Mouse (Mus musculus): ENCODE measurements around the gene Klf12.

The Klf12 gene

DNA sequence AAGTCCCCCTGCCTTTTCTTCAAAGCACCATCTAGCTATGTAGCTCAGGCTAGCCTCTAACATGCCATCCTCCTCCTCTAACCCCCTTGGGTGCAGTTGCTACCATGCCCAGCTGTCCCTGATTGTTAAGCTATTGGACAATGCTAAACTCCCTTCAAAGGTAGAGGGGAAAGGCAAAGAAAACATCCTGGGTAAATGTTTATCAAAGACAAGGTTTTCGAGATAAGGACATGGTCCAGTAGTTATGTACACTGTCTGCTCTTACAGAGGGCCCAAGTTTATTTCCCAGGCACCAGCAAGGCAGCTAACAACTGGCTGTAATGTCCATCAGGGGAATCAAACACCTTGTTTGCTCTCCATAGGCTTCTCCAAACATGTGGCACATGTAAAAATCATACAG lies 53.1 kb downstream of the Klf12 start:
- DNase-seq = no peak

DNA sequence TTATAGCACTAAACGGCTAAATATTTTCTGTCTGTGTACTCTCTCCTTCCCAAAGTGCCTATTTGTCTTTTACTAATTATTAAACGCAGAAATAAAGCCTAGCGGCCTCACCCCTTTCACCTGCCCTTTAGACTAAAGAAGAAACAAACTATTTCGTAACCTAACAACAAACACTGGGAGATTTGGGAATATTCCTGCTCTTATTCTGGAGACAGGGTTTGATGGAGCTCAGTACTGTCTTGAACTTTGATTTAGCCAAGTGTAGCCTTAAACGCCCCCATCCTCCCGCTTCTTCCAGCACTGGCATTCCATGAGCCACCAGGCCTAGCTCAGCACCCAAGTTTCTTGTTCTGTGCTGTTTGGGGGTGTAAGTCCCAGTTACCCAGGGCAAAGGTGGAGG lies 56.4 kb downstream of the Klf12 start:
- DNase-seq = peak; percentile 84

DNA sequence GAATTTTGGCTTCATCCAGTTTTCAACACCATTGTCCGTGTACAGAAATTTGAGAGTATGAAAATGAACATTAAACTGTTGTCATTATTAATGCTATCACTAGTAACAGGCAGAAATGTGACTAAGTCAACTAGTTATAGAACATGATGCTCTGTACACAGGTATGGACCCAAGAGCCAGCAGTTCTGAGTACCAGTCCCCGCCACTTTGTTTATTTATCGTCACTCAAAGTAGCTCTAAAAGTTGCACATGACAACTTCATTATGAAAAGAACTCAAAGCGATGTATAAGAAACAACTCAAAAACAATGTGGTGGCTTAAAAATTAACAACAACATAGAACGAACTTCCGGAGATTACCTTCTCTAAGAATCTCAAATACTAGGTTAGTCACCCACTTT lies 56.8 kb downstream of the Klf12 start:
- no peak for DNase-seq

DNA sequence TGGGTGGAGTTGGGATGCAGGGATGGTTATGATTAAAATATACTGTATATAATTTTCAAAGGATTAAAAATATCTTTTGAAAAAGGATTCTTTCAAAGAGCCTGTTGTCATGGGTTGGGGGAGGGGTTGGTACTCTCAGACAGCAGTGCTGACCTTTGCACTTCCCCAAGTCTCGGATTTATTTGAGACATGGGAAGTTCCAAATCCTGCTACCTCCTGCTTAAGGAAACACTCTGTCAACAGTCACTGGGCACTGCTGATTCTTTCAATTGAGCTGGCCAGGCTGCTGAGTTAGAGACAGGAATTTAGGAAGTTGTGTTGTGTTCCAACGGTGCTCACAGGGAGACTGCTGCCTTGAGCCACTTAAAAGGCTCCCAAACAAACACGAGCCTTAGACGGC lies 60.3 kb downstream of the Klf12 start:
- DNase-seq = peak; percentile 81

DNA sequence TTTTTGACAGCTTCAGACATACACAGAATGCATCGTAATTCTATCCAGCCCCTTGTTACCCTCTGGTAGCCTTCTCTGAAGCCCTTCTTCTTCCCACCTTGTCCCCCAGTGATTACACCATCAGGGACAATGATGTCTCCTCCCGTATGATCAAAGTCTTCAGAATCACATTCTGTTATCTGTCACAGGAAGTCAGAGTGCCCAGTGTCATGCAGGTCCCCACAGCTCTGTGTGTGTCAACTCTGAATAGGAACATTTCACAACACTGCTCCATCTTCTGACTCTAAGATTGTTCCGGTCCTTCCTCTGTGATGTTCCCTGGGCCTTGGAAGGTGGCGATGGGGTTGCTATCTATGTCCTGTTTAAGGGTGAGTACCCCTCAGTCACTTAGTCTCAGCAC lies 62.2 kb downstream of the Klf12 start:
- DNase-seq = no peak

DNA sequence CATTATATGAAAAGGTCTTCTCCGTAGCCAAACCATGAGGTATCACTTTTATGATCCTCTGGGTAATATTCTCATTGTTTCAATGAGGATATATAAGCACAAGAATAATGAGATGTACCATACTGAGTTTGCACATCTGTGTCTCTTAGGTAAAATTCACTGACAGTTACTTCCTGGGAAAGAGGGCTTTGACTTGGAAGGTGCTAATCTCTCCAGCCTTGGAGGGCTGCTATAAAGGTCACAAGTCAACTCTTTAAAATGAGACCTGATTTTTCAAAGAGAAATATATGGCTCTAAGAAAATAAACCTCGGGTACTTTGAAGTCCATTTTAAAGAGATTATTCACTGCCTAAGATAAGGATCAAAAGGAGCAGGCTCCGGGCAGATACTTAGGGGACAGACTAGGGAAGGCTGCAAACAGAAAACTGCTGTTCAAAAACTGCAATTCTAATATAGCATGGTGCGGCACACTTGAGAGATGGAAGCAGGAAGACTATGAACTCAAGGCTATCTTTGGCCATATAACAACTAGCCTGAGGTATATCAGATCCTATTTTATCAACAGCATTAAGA lies 69.2 kb downstream of the Klf12 start:
- no peak for DNase-seq

DNA sequence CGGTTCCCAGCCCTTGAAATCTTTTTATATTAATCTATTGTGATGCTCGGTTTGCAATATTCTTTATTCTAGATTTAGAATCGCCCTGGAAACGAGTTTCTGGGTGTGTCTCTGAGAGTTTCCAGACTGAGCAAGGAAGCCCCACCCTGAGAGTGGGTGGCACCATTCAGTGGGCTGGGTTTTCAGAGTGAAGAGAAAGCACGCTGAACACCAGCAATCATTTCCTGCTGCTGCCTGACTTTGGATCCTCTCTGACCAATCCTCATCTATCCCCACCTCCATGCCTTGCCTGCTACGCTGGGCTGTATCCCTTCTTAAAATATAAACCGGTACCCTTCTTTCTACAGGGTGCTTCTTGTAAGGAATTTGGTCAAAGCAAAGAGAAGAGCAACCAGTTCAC lies 71.4 kb downstream of the Klf12 start:
- DNase-seq = peak; percentile 40

DNA sequence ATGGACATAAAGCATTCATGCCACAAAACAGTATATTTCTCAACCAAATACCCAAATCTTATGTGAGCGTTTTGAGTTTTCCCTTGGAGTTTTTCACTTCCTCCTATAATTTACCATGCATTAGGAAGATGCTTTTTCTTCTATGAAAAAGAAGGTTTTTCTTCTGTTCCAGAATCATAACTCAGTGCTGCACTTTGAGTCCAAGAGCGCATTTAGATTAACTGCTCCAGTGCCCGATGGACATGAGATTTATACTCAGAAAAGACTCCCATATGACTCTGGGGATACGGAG lies 72.7 kb downstream of the Klf12 start:
- DNase-seq = no peak

DNA sequence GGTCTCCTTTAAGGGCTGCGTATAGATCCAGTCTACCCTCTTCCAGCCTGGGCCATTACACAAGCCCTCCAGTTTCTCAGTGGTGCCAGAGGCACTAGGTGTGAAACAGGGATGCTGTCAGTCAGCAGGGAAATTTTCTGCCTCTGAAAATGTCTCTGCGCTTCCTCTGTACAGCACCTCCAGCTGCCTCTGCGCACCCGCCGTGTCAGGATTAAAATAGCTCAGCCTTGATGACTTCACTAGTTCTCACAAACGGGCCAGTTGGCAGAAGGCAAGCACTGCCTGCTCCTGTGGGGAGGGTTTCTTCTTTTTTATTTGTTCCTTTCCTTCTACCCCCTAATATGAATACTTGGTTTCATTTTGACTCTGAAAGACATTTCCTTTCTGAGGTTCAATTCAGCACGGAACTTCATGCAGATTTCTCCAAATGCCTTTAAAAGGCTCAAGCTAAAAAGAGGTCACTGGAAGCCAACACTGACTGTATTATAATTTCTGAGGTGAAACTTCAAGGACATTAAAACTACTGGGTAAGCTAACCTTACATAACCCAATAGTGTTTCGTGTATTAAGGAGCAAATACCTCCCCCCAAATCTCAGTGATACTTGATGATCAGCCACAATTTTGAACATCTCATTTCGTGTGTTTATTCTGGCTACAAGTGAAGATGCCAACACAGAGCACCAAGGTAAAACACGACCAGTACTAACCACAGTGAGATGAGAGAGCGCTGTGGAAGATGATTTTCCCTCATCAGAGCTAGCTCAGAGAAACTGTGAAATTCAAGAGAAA lies 73.2 kb downstream of the Klf12 start:
- DNase-seq = peak; percentile 69

DNA sequence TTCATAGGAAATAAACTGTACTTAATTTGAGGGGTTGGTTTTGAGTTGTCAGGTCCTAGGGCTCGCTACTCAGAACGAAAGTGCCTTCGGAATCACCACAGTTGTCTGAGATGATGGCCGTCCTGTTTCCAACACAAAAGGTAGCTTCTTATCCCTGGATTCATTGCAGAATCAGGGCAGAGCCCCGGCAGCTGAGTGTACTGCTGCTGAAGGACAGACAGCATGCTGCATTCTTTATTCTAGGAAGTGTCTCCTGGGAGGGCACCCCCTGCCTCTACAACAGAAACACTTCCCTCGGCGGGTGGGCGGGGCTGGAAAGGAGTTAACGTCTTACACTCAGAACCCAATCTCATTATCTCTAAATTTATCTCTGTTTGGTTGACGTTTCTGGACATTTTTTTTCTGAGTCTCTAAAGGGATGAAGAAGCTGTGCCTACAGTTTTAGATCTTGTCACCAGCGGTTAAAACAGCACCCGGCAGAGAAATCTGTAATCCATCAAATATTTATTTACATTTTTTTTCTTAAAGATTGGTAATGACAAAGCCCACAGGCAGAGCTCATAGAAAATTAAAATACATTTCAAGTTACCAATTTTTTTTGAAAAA lies 74.6 kb downstream of the Klf12 start:
- no peak for DNase-seq

DNA sequence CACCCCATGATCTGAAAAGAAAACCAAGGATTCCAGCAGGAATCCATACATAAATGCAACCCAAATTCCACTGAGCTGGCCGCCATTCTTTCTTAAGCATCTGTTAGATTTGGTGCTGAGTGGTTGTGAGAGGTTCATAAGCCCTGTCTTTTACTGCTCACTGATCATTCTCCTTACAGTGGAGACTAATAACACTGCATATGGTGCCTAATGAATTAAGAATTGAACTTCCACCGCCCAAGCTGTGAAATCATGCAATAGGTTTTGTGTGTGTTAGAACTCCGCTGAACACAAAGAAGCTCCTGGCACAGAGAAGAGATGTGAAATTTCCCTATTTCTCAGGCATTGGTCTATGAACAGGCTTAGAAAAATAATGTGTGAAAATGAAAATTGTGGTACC lies 77.4 kb downstream of the Klf12 start:
- no peak for DNase-seq

DNA sequence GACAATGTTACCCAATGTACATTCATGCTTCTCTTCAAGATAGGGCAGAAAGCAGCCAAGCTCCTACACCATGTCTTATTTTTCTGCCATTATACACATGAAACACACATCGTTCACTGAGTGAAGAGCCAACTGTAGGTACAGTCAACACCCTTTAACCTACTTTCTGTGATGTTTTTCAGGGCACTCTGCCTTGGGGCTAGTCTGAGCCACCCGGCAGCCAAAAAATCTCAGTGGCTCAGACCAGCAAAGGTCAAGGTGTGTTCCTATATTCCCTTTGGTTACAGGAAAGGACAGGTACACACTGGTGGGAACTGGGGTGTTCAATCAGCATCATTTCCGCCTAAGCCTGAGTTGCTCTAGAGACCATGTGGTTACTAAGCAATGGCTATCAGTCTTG lies 78.3 kb downstream of the Klf12 start:
- DNase-seq = no peak

DNA sequence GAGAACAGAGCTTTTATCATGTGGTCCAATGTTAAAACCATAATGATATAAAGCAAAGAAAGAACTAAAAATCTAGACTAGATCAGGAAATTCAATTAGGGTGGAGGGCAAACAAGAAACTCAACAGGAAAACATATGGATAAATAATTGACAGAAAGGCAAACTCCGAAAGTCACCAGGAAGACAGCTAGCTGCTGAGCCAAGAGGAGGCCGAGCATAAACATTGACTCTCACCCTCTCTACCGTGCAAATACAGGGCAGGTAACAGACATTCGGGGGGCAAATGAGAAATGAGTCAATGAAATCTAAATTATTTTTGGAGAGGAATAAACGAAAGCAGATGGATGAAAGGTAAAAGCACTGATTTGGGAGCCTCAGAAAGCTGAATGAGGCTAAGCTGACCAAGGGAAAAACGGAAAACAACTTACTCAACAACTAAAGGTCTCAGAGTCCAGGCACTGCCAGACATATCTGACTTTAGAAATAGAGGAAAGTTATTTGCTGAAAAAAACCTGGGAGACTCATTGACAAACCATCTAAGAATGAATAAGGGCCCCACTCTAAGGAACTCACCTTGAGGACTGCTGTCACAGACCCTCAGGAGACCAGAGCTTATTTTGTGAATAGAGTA lies 84.3 kb downstream of the Klf12 start:
- DNase-seq = peak; percentile 43

DNA sequence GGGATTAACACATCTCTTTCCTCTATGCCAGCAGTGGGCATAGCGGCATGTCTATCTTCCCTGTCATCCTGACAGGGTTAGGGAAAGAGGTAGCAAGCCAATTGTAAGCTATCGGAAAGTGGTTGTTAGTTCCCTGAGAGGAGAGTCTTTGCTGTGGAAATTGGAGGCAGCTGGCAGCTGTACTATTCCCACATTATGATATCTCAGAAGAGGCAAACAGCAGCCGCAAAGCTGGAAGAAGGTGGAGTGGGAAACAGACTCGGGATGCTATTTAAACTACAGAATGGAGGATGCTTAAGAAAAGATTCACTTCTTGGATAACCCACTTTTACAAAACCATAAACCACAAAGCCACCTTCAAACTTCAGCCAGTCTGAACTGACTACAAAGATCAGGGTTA lies 85.8 kb downstream of the Klf12 start:
- DNase-seq = no peak

DNA sequence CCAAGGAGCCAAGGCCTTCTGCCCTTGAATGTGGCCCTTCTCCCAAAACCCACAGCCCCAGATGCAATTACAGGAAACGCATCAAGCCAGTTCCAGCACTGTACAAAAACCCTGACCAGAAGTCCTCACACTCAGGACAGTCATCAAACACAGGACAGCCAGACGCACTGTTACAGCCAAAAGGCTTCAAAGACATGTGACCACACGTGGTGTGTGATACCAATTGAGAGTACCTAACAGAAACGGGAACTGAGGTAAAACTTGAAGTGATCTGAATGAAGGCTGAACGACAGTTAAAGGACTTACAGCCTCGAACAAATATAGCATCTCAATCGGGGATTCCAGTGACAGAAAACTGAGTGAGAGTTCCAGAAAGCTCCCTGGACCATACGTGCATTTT lies 87.3 kb downstream of the Klf12 start:
- DNase-seq = no peak

DNA sequence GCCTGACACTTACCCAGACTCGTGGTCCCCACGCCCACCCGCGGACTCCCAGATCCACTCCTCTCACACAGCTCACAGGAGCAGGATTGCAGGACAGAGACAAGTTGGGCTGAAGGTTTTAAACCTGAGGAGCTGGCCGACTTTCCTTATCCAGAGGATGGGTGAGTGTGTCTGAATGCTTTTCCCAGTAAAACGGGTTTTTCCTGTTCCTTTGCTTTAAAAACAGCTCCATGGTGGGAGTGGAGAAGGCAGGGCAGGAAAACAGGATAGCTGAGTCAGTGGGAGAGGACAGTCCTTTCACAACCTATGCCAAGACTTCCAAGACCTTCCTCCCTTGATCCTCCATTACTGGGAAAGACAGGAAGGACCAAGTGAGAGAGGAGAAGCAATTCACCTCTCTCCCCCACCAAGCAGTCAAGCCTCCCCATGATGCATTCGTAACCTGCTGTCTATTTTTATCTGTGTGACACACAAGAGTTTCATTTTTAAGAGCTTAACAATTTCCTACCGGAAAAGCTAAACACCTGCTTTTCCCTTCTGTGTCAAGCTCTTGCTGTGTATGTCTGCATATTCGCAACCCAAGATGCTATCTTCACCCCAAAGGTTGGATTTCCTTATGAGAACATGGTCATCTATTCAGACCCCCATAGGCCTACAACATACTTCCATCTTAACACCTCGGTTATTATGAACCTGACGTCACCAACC lies 94.8 kb downstream of the Klf12 start:
- DNase-seq = no peak

DNA sequence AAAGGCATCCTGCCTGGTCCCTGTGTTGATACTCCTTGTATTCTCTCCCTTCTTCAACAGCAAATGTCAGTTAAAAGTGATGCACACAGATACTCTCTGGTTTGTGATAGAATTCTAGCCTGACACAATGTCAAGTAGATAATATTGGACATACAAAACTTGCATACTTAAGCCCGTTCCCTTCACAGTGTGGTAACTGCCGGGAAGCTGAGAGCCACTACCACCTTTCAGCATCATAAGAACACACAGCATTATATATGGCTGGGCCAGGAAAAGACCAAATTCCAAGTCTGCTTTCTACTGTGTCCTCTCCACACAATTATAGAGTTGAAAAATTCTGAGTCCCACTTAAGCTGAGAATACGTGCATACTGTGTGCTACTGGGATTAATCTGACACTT lies 97.1 kb downstream of the Klf12 start:
- no peak for DNase-seq

DNA sequence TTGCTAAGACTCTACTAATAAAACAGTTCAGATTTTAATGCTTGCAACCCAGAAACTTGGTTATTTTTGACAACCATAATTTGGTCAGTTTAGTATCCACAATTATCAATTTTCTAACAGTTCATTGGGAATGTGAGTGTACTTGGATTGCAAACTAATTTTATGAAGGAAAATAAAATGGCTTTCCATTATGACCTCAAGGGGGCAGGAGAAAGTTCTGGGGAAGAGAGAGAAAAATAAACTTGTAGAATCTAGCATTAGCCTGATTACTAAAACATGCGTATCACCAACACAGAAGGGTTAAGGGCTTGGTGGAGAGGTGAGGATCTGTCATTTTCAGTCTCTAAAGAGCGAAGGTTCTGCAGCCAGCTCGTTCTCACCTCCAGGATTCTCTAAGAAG lies 106.7 kb downstream of the Klf12 start:
- DNase-seq = peak; percentile 24

DNA sequence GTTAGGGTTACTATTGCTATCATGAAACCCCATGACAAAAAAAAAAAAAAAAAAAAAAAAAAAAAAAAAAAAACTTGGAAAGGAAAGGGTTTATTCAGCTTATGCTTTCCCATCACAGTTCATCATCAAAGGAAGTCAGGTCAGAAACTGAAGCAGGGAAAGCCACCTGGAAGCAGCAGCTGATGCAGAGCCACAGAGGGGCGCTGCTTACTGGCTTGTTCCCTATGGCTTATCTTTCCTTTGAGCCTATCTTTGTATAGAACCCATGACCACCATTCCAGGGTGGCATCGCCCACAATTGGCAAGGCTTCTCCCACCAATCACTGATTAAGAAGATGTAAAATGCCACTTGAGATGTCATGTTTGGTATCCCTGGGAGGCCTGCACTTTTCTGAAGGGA lies 119.4 kb downstream of the Klf12 start:
- DNase-seq = no peak

DNA sequence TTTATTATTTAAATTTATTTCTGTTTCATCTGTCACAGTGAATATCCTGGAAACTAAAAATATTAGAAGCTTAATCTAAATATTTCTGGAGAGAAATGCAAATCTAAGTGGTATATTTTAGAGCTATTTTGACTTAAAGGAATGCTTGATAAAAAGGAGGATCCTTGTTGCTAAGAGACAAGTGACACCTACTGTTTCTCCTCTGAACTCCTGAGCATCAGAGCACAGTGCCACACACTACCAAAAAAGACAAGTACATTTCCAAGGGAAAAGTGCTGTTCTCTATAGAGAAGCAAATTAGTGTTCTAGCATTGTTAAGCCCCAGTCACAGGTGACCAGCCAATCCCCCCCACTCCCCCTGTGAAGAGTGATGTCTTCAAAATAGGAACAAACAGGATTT lies 127.8 kb downstream of the Klf12 start:
- no peak for DNase-seq

DNA sequence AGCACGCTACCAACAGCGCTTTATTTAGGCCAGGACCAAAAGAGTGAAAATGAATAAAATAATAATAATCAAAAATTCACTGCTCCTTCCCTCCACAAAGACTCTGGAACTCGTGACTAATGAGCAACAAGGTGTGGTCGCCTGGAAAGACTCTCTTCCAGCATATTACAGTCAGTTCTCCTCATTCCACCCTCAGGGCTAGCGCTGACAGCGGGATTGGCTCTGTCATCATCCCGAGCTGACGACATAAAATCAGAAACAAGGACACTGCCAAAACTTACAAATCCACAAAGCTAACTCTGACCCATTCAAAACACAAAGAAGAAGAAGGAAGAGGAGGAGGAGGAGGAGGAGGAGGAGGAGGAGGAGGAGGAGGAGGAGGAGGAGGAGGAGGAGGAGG lies 136.8 kb downstream of the Klf12 start:
- DNase-seq = no peak

DNA sequence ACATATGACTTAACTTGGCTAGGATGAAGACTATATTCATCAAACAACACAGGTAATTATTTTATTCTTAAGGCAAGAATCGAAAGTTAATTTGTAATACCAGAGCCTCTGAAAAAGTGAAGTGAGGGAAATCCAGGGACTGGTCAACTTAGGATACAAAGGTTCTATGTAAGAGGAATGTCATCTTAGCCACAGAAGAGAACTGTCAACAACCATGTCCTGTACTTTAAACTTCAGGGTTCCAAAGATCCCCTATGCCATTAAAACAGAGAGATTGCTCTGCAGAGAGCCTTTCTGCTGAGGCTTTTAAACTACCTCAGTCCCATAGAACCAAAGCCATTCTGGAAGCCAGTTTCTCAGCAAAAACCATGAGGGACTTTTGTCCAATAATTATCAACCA lies 144.1 kb downstream of the Klf12 start:
- no peak for DNase-seq

DNA sequence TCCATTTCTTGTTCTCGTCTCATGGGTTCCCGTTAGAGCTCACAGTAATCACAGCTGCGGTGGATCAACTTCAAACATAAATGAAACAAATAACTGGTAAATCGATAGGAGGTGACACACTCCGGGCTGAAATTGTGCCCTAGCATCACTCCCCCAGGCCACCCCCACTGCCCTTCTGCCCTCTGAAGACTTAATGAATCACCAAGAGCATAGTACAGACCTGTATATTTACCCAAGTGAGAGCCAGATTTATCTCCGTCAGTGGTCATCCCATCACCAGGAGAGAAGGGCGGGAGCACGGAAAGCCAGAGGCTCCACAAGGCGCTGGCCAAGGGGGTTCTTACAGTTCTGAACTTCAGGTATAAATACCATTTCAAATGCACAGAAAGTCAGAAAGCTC lies 150.2 kb downstream of the Klf12 start:
- DNase-seq = peak; percentile 27

DNA sequence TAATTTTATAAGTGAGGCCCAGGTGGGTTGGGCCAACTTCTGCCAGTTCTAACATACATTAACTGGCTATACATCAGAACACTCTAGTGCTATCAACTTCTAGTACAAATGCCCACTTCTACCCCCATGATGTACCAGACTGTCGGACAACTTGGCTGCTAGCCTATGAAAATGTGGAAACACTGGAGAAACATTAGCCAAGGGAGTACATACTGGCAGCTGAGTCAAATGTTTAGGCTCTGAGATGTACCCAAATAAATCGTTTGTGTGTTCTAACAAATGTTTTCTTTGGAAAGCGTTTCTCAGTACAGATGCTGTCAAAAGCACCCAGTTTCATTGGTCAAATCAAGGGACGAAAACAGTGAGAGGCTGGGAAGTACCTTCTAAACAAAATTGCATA lies 152.0 kb downstream of the Klf12 start:
- no peak for DNase-seq

All from kidney, adult 9 months (tissue).